Mouse (Mus musculus) MEL (cell line): Measurements from ENCODE around the gene Rpl5. TPM values are rescaled to one million over a fixed set of nuclear protein-coding genes. Genes with fewer than 3 reads are reported as not detected.

ENCODE experiments used
- DNase-seq: peaks from one replicate; pipeline ENCODE4 v3.0.0; 2011; ENCODE audit warnings: low read depth, low spot score
- H3K27ac ChIP-seq: 2 replicates; pipeline ENCODE4 v1.5.1; 2012; ENCODE audit warnings: low read depth, mild to moderate bottlenecking, control low read depth, low read length, moderate library complexity; ENCODE audit not compliant: control insufficient read depth
- H3K27me3 ChIP-seq, 2 experiments: fragments of 150-350 bp in 1 of 2; sonication (generic) in 1 of 2; 2 replicates each; pipeline ENCODE4 v1.6.1; 2012; ENCODE audit warnings: low read length in 2 of 2, mild to moderate bottlenecking in 2 of 2, improper control_type of control experiment in 1 of 2, moderate library complexity in 1 of 2; ENCODE audit not compliant: insufficient read depth in 2 of 2, control insufficient read depth in 1 of 2
- H3K36me3 ChIP-seq, 2 experiments: 2 replicates each; pipeline ENCODE4 v1.6.1; 2012 to 2014; ENCODE audit warnings: low read length in 2 of 2, improper control_type of control experiment in 1 of 2, inconsistent platforms in 1 of 2, mild to moderate bottlenecking in 1 of 2; ENCODE audit not compliant: insufficient read depth in 2 of 2, control insufficient read depth in 1 of 2
- H3K4me1 ChIP-seq, 2 experiments: fragments of 150-350 bp in 1 of 2; sonication (generic) in 1 of 2; 2 replicates each; pipeline ENCODE4 v1.6.1; 2012; ENCODE audit warnings: low read length in 2 of 2, improper control_type of control experiment in 1 of 2, mild to moderate bottlenecking in 1 of 2; ENCODE audit not compliant: insufficient read depth in 2 of 2, control insufficient read depth in 1 of 2
- H3K4me3 ChIP-seq, 2 experiments: fragments of 150-350 bp in 1 of 2; sonication (generic) in 1 of 2; 2 replicates each; pipeline ENCODE4 v1.5.1; 2012; ENCODE audit warnings: low read depth in 2 of 2, low read length in 2 of 2, mild to moderate bottlenecking in 2 of 2, moderate library complexity in 2 of 2, control low read depth in 1 of 2, improper control_type of control experiment in 1 of 2; ENCODE audit not compliant: control insufficient read depth in 1 of 2, insufficient read depth in 1 of 2
- H3K79me2 ChIP-seq: 2 replicates; pipeline ENCODE4 v1.6.1; 2012; ENCODE audit warnings: mild to moderate bottlenecking, low read length, moderate library complexity; ENCODE audit not compliant: control insufficient read depth, poor library complexity, insufficient read depth
- H3K9ac ChIP-seq: 2 replicates; pipeline ENCODE4 v1.6.1; 2012; ENCODE audit warnings: low read depth, mild to moderate bottlenecking, control low read depth, low read length, moderate library complexity; ENCODE audit not compliant: control insufficient read depth, poor library complexity, severe bottlenecking
- H3K9me3 ChIP-seq: fragments of 150-350 bp; sonication (generic); replicated peaks from 2 replicates; pipeline ENCODE4 v1.6.1; 2012; ENCODE audit warnings: mild to moderate bottlenecking, low read length, improper control_type of control experiment, moderate library complexity; ENCODE audit not compliant: insufficient read depth
- BHLHE40 ChIP-seq: IDR thresholded peaks from 2 replicates; pipeline ENCODE4 v1.6.1; 2012; ENCODE audit warnings: low read depth, mild to moderate bottlenecking, inconsistent platforms, low read length, improper control_type of control experiment, borderline replicate concordance
- CHD1 ChIP-seq: IDR thresholded peaks from 2 replicates; pipeline ENCODE4 v1.6.1; 2012; ENCODE audit warnings: low read depth, mild to moderate bottlenecking, inconsistent platforms, low read length, improper control_type of control experiment
- CHD2 ChIP-seq: IDR thresholded peaks from 2 replicates; pipeline ENCODE4 v1.6.1; 2011; ENCODE audit warnings: low read length, improper control_type of control experiment
- CTCF ChIP-seq, 3 experiments: IDR thresholded peaks in 2 of 3; conservative IDR thresholded peaks in 1 of 3; 2 replicates each; pipeline ENCODE4 v1.5.1; 2011 to 2012; ENCODE audit warnings: low read length in 3 of 3, low read depth in 2 of 3, mild to moderate bottlenecking in 2 of 3, improper control_type of control experiment in 1 of 3, inconsistent platforms in 1 of 3, mixed read lengths in 1 of 3, moderate library complexity in 1 of 3; ENCODE audit not compliant: control insufficient read depth in 1 of 3, insufficient read depth in 1 of 3, poor library complexity in 1 of 3, severe bottlenecking in 1 of 3
- E2F4 ChIP-seq: IDR thresholded peaks from 2 replicates; pipeline ENCODE4 v1.6.1; 2011; ENCODE audit warnings: low read depth, low read length, improper control_type of control experiment, borderline replicate concordance
- ELF1 ChIP-seq: IDR thresholded peaks from 2 replicates; pipeline ENCODE4 v1.6.1; 2014; ENCODE audit warnings: low read depth, mild to moderate bottlenecking, inconsistent platforms, low read length, improper control_type of control experiment, moderate library complexity
- EP300 ChIP-seq, 2 experiments: IDR thresholded peaks; 2 replicates each; pipeline ENCODE4 v1.6.1; 2011; ENCODE audit warnings: improper control_type of control experiment in 2 of 2, low read length in 2 of 2, low read depth in 1 of 2, mild to moderate bottlenecking in 1 of 2
- ETS1 ChIP-seq: IDR thresholded peaks from 2 replicates; pipeline ENCODE4 v1.6.1; 2012; ENCODE audit warnings: low read depth, mild to moderate bottlenecking, inconsistent platforms, low read length, improper control_type of control experiment, moderate library complexity
- GABPA ChIP-seq: IDR thresholded peaks from 2 replicates; pipeline ENCODE4 v1.6.1; 2012; ENCODE audit warnings: low read depth, mild to moderate bottlenecking, inconsistent platforms, low read length, improper control_type of control experiment, moderate library complexity
- GATA1 ChIP-seq: IDR thresholded peaks from 2 replicates; pipeline ENCODE4 v1.6.1; 2011; ENCODE audit warnings: low read depth, low read length, improper control_type of control experiment
- HCFC1 ChIP-seq: IDR thresholded peaks from 2 replicates; pipeline ENCODE4 v1.6.1; 2012; ENCODE audit warnings: low read depth, mild to moderate bottlenecking, inconsistent platforms, low read length, improper control_type of control experiment, moderate library complexity
- JUND ChIP-seq: IDR thresholded peaks from 2 replicates; pipeline ENCODE4 v1.6.1; 2011; ENCODE audit warnings: low read depth, mild to moderate bottlenecking, improper control_type of control experiment, low read length
- KAT2A ChIP-seq: conservative IDR thresholded peaks from 2 replicates; pipeline ENCODE4 v1.6.1; 2012; ENCODE audit warnings: low read depth, low read length, improper control_type of control experiment, inconsistent platforms
- MAFK ChIP-seq: IDR thresholded peaks from 2 replicates; pipeline ENCODE4 v1.6.1; 2011; ENCODE audit warnings: low read depth, mild to moderate bottlenecking, low read length, improper control_type of control experiment, borderline replicate concordance
- MAX ChIP-seq: IDR thresholded peaks from 2 replicates; pipeline ENCODE4 v1.6.1; 2011; ENCODE audit warnings: low read length, improper control_type of control experiment
- MAZ ChIP-seq: IDR thresholded peaks from 2 replicates; pipeline ENCODE4 v1.6.1; 2012; ENCODE audit warnings: low read depth, mild to moderate bottlenecking, inconsistent platforms, low read length, improper control_type of control experiment
- MEF2A ChIP-seq: IDR thresholded peaks from 2 replicates; pipeline ENCODE4 v1.6.1; 2014; ENCODE audit warnings: low read depth, mild to moderate bottlenecking, inconsistent platforms, low read length, improper control_type of control experiment; ENCODE audit not compliant: poor library complexity, insufficient replicate concordance, severe bottlenecking; ENCODE audit errors: extremely low read depth
- MXI1 ChIP-seq: IDR thresholded peaks from 2 replicates; pipeline ENCODE4 v1.6.1; 2011; ENCODE audit warnings: mild to moderate bottlenecking, low read depth, low read length, improper control_type of control experiment
- MYB ChIP-seq: IDR thresholded peaks from 2 replicates; pipeline ENCODE4 v1.6.1; 2011; ENCODE audit warnings: mild to moderate bottlenecking, low read depth, low read length, improper control_type of control experiment
- NELFE ChIP-seq: IDR thresholded peaks from 2 replicates; pipeline ENCODE4 v1.6.1; 2011; ENCODE audit warnings: low read depth, low read length, improper control_type of control experiment
- POLR2A ChIP-seq, 2 experiments: IDR thresholded peaks; 2 replicates each; pipeline ENCODE4 v1.6.1; 2011 to 2012; ENCODE audit warnings: low read length in 2 of 2, mild to moderate bottlenecking in 2 of 2, control low read depth in 1 of 2, improper control_type of control experiment in 1 of 2, low read depth in 1 of 2, moderate library complexity in 1 of 2; ENCODE audit not compliant: control insufficient read depth in 1 of 2, insufficient read depth in 1 of 2, poor library complexity in 1 of 2
- POLR2AphosphoS2 ChIP-seq: IDR thresholded peaks from 2 replicates; pipeline ENCODE4 v1.6.1; 2011; ENCODE audit warnings: low read length, improper control_type of control experiment
- POLR2AphosphoS5 ChIP-seq: IDR thresholded peaks from 2 replicates; pipeline ENCODE4 v1.6.1; 2012; ENCODE audit warnings: low read depth, borderline replicate concordance, mild to moderate bottlenecking, inconsistent platforms, low read length, moderate library complexity, mixed read lengths
- RAD21 ChIP-seq: IDR thresholded peaks from 2 replicates; pipeline ENCODE4 v1.6.1; 2011; ENCODE audit warnings: mild to moderate bottlenecking, low read depth, low read length, improper control_type of control experiment
- RCOR1 ChIP-seq: IDR thresholded peaks from 2 replicates; pipeline ENCODE4 v1.6.1; 2012; ENCODE audit warnings: low read depth, mild to moderate bottlenecking, inconsistent platforms, low read length, improper control_type of control experiment
- SIN3A ChIP-seq: IDR thresholded peaks from 2 replicates; pipeline ENCODE4 v1.6.1; 2012; ENCODE audit warnings: low read length, improper control_type of control experiment, inconsistent platforms
- SMC3 ChIP-seq: IDR thresholded peaks from 2 replicates; pipeline ENCODE4 v1.6.1; 2011; ENCODE audit warnings: low read depth, low read length, improper control_type of control experiment
- TAL1 ChIP-seq: IDR thresholded peaks from 2 replicates; pipeline ENCODE4 v1.6.1; 2012; ENCODE audit warnings: mild to moderate bottlenecking, inconsistent platforms, low read length, moderate library complexity, mixed read lengths
- TBP ChIP-seq: IDR thresholded peaks from 2 replicates; pipeline ENCODE4 v1.8.0; 2011; ENCODE audit warnings: low read depth, low read length, improper control_type of control experiment
- TCF12 ChIP-seq: IDR thresholded peaks from 2 replicates; pipeline ENCODE4 v1.6.1; 2014; ENCODE audit warnings: low read depth, mild to moderate bottlenecking, inconsistent platforms, low read length, improper control_type of control experiment, moderate library complexity
- UBTF ChIP-seq: IDR thresholded peaks from 2 replicates; pipeline ENCODE4 v1.6.1; 2012; ENCODE audit warnings: low read depth, mild to moderate bottlenecking, inconsistent platforms, low read length, improper control_type of control experiment, moderate library complexity, borderline replicate concordance; ENCODE audit not compliant: insufficient read depth
- USF1 ChIP-seq: IDR thresholded peaks from 2 replicates; pipeline ENCODE4 v1.6.1; 2014; ENCODE audit warnings: low read depth, mild to moderate bottlenecking, inconsistent platforms, low read length, improper control_type of control experiment, moderate library complexity
- USF2 ChIP-seq, 2 experiments: IDR thresholded peaks; 2 replicates each; pipeline ENCODE4 v1.6.1; 2011 to 2012; ENCODE audit warnings: improper control_type of control experiment in 2 of 2, low read length in 2 of 2, borderline replicate concordance in 1 of 2, inconsistent platforms in 1 of 2, low read depth in 1 of 2, mild to moderate bottlenecking in 1 of 2; ENCODE audit not compliant: insufficient read depth in 1 of 2
- ZC3H11A ChIP-seq: IDR thresholded peaks from 2 replicates; pipeline ENCODE4 v1.6.1; 2012; ENCODE audit warnings: low read depth, mild to moderate bottlenecking, inconsistent platforms, low read length, improper control_type of control experiment
- ZKSCAN1 ChIP-seq: IDR thresholded peaks from 2 replicates; pipeline ENCODE4 v1.6.1; 2012; ENCODE audit warnings: low read depth, mild to moderate bottlenecking, inconsistent platforms, low read length, improper control_type of control experiment, moderate library complexity
- ZMIZ1 ChIP-seq: IDR thresholded peaks from 2 replicates; pipeline ENCODE4 v1.6.1; 2012; ENCODE audit warnings: low read depth, mild to moderate bottlenecking, inconsistent platforms, low read length, improper control_type of control experiment, moderate library complexity
- ZNF384 ChIP-seq: IDR thresholded peaks from 2 replicates; pipeline ENCODE4 v1.6.1; 2012; ENCODE audit warnings: low read depth, mild to moderate bottlenecking, inconsistent platforms, low read length, improper control_type of control experiment
- polyA plus RNA-seq, 2 experiments: library from polyadenylated mRNA; stranded (reverse) in 1 of 2; unstranded in 1 of 2; fragments of >175 nt in 1 of 2; fragments of >200 nt in 1 of 2; gene quantifications; 2 replicates each; pipeline versions ENCODE4 v1.2.1 to v1.2.4; 2012; ENCODE audit warnings: low replicate concordance in 2 of 2, low read depth in 1 of 2; ENCODE audit not compliant: insufficient read length in 2 of 2, insufficient read depth in 1 of 2, missing spikeins in 1 of 2
- total RNA-seq: library from RNA; depleted of rRNA; stranded (reverse); fragments of 300-350 nt; gene quantifications from 2 replicates; pipeline ENCODE4 v1.2.3, GENCODE M21; 2012

Gene Rpl5
- total and polyA plus RNA-seq, 3 experiments = 43.2 to 533 TPM; not detected in 1

DNA sequence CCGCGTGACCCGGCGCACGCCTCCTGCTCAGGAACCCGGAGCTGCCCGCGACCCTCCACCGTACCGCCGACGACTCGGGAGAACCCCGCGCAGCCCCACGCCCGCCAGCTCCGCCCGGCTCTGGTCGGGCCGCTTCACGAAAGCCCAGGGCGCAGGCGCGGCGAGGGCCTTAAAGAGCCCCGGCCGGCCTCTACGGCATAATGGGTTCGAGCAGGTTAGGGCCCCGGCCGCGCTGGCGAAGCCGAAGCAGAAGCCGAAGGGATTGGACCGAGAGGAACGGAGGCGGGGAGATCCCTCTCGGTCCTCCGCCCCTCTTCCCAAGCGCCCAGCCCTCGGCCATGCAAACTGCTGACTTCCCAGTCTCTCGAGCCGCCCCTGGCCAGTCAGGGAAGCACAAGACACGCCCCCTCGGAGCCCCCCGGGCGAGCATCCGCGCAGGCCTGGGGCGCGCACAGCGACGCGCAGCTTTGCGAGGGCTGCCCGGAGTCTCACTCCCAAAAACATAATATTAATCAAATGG lies 31.3 kb upstream of the Rpl5 start:
- Histone ChIP-seq H3K79me2 (peaks cover 12% of the 10 kb centered on the region), H3K27ac (peak overlapping the region; percentile 62), H3K36me3 (peaks cover 0 to 41% of the 10 kb centered on the region in 2 experiments; a peak in 2 of 4 replicates), H3K4me1 (peaks cover 5 to 26% of the 10 kb centered on the region in 2 experiments), H3K4me3 (peak overlapping the region; percentile 73 to 93), H3K9me3 (no peaks in the 10 kb centered on the region), H3K27me3 (no peaks in the 10 kb centered on the region), H3K9ac (peak overlapping the region; percentile 87)
- DNase-seq = peak; percentile 86
- TF ChIP-seq TCF12 (peak; percentile 45), RAD21 (no peak), HCFC1 (peak; percentile 43), ETS1 (peak; percentile 20; the same call in 1 of the 2 replicates), ZMIZ1 (no peak), JUND (no peak), USF2 (IDR thresholded peaks at IDR 0.05; ENCODE audit: borderline replicate concordance in 1 of 2, insufficient read depth in 1 of 2, low read depth in 1 of 2, low read length in 2 of 2) (no peak), SMC3 (no peak), KAT2A (no peak), ZC3H11A (no peak), CHD1 (0 out of 2 replicates have a peak, but pooled peaks have one; percentile 61), MAFK (no peak), RCOR1 (0 out of 2 replicates have a peak, but pooled peaks have one; percentile 11), POLR2AphosphoS2 (peak; percentile 51; the same call in 1 of the 2 replicates), POLR2AphosphoS5 (no peak), UBTF (no peak), USF1 (no peak), ZNF384 (no peak), E2F4 (no peak), POLR2A (IDR thresholded peaks at IDR 0.05; ENCODE audit: control insufficient read depth in 1 of 2, insufficient read depth in 1 of 2, low read depth in 1 of 2, low read length in 2 of 2, poor library complexity in 1 of 2) (peak in 1 of 2 experiments; percentile 48; a peak in 1 of 4 replicates), CTCF (IDR thresholded peaks at IDR 0.05 in 2 of 3, conservative IDR thresholded peaks at IDR 0.05 in 1 of 3; ENCODE audit: control insufficient read depth in 1 of 3, insufficient read depth in 1 of 3, low read depth in 2 of 3, low read length in 3 of 3, poor library complexity in 1 of 3, severe bottlenecking in 1 of 3) (no peak), MAZ (0 out of 2 replicates have a peak, but pooled peaks have one; percentile 52), NELFE (peak; percentile 53), GATA1 (no peak), ELF1 (no peak), MYB (no peak), TAL1 (no peak), MEF2A (no peak), MAX (no peak), MXI1 (no peak; the same call in 1 of the 2 replicates), BHLHE40 (no peak), ZKSCAN1 (no peak), SIN3A (0 out of 2 replicates have a peak, but pooled peaks have one; percentile 2), CHD2 (no peak), GABPA (no peak), TBP (peak; percentile 55), EP300 (IDR thresholded peaks at IDR 0.05; ENCODE audit: low read depth in 1 of 2, low read length in 2 of 2) (no peak)
